Mouse (Mus musculus): ENCODE measurements at regions not wholly inside any gene's neighbourhood (a gene's known extent, or its start where the extent isn't known, plus 50 kb on each side); places are given as distances from the start of the nearest gene placed in this dataset.
A peak's percentile ranks its signal among the peaks of the same experiment; 100 is the strongest.

GRCm38 (mm10) chr12:98047765-98048164 lies 211.5 kb downstream of the Galc start:
- H3K9ac ChIP-seq (replicated peaks; ENCODE audit: low read length, poor library complexity, severe bottlenecking), result no peak overlapping the region
- no peak for DNase-seq (ENCODE audit: low spot score)
- no peak for ATAC-seq (ENCODE audit: low FRiP score)
- no peaks in the 10 kb centered on the region for H3K27me3 ChIP-seq (ENCODE audit: insufficient read depth, low read length)
- no peak overlapping the region for H3K27ac ChIP-seq (ENCODE audit: low read depth, low read length)
- TF ChIP-seq CTCF (IDR thresholded peaks at IDR 0.05), result no peak
- H3K4me2 ChIP-seq (ENCODE audit: low read depth, low read length, poor library complexity, severe bottlenecking), result no peak overlapping the region
- H3K9me3 ChIP-seq (ENCODE audit: low read length), result no peaks in the 10 kb centered on the region
- H3K4me1 ChIP-seq (ENCODE audit: insufficient read depth, low read length), result no peaks in the 10 kb centered on the region
- no peak overlapping the region for H3K4me3 ChIP-seq (ENCODE audit: low read depth, low read length)
- no peaks in the 10 kb centered on the region for H3K36me3 ChIP-seq (ENCODE audit: insufficient read depth, low read length)
- 83% methylated on average over 8 of the region's 8 CpGs for WGBS

- TF ChIP-seq CTCF (IDR thresholded peaks at IDR 0.05), result no peak
- no peak overlapping the region for H3K27ac ChIP-seq (ENCODE audit: low read depth, low read length)
- H3K36me3 ChIP-seq (ENCODE audit: insufficient read depth, low read length), result no peaks in the 10 kb centered on the region
- DNase-seq (ENCODE audit: low spot score) (no peak), ATAC-seq (ENCODE audit: low FRiP score) (no peak)
- H3K4me2 ChIP-seq (ENCODE audit: low read depth, low read length, poor library complexity, severe bottlenecking), result no peak overlapping the region
- no peaks in the 10 kb centered on the region for H3K9me3 ChIP-seq (ENCODE audit: low read length)
- H3K27me3 ChIP-seq (ENCODE audit: insufficient read depth, low read length), result no peaks in the 10 kb centered on the region
- no peak overlapping the region for H3K9ac ChIP-seq (replicated peaks; ENCODE audit: low read length, poor library complexity, severe bottlenecking)
- H3K4me3 ChIP-seq (ENCODE audit: low read depth, low read length), result no peak overlapping the region
- 38% methylated on average over 11 of the region's 11 CpGs for WGBS
- no peaks in the 10 kb centered on the region for H3K4me1 ChIP-seq (ENCODE audit: insufficient read depth, low read length)
Measured at GRCm38 (mm10) chr12:98046459-98047440, 212.5 kb downstream of the Galc start.

GRCm38 (mm10) chr12:98045784-98046458 lies 213.3 kb downstream of the Galc start:
- TF ChIP-seq CTCF (IDR thresholded peaks at IDR 0.05), result no peak
- ATAC-seq (ENCODE audit: low FRiP score), result no peak
- Histone ChIP-seq H3K4me1 (ENCODE audit: insufficient read depth, low read length) (no peaks in the 10 kb centered on the region), H3K36me3 (ENCODE audit: insufficient read depth, low read length) (no peaks in the 10 kb centered on the region), H3K4me3 (ENCODE audit: low read depth, low read length) (no peak overlapping the region), H3K27ac (ENCODE audit: low read depth, low read length) (no peak overlapping the region), H3K4me2 (ENCODE audit: low read depth, low read length, poor library complexity, severe bottlenecking) (no peak overlapping the region), H3K9ac (replicated peaks; ENCODE audit: low read length, poor library complexity, severe bottlenecking) (no peak overlapping the region), H3K27me3 (ENCODE audit: insufficient read depth, low read length) (no peaks in the 10 kb centered on the region), H3K9me3 (ENCODE audit: low read length) (no peaks in the 10 kb centered on the region)
- 54% methylated on average over 5 of the region's 5 CpGs for WGBS
- DNase-seq (ENCODE audit: low spot score), result no peak

- no peak overlapping the region for H3K9ac ChIP-seq (replicated peaks; ENCODE audit: low read length, poor library complexity, severe bottlenecking)
- 75% methylated on average over 5 of the region's 5 CpGs for WGBS
- no peaks in the 10 kb centered on the region for H3K27me3 ChIP-seq (ENCODE audit: insufficient read depth, low read length)
- H3K4me2 ChIP-seq (ENCODE audit: low read depth, low read length, poor library complexity, severe bottlenecking), result no peak overlapping the region
- ATAC-seq (ENCODE audit: low FRiP score), result no peak
- no peaks in the 10 kb centered on the region for H3K4me1 ChIP-seq (ENCODE audit: insufficient read depth, low read length)
- no peak overlapping the region for H3K4me3 ChIP-seq (ENCODE audit: low read depth, low read length)
- no peaks in the 10 kb centered on the region for H3K36me3 ChIP-seq (ENCODE audit: insufficient read depth, low read length)
- H3K27ac ChIP-seq (ENCODE audit: low read depth, low read length), result no peak overlapping the region
- DNase-seq (ENCODE audit: low spot score), result no peak
- TF ChIP-seq CTCF (IDR thresholded peaks at IDR 0.05), result no peak
- no peaks in the 10 kb centered on the region for H3K9me3 ChIP-seq (ENCODE audit: low read length)
Measured at GRCm38 (mm10) chr12:98043436-98043835, 215.8 kb downstream of the Galc start.

- no peak overlapping the region for H3K27ac ChIP-seq (ENCODE audit: low read depth, low read length)
Measured at GRCm38 (mm10) chr12:98039677-98040076, 219.6 kb downstream of the Galc start.

GRCm38 (mm10) chr12:98023655-98024054 lies 235.6 kb downstream of the Galc start:
- no peak for TF ChIP-seq CTCF (IDR thresholded peaks at IDR 0.05)
- Histone ChIP-seq H3K27me3 (ENCODE audit: insufficient read depth, low read length) (no peaks in the 10 kb centered on the region), H3K4me3 (ENCODE audit: low read depth, low read length) (no peak overlapping the region), H3K4me1 (ENCODE audit: insufficient read depth, low read length) (no peaks in the 10 kb centered on the region; the same call in 1 of the 2 replicates), H3K4me2 (ENCODE audit: low read depth, low read length, poor library complexity, severe bottlenecking) (no peak overlapping the region), H3K27ac (ENCODE audit: low read depth, low read length) (no peak overlapping the region), H3K9me3 (ENCODE audit: low read length) (no peaks in the 10 kb centered on the region), H3K9ac (replicated peaks; ENCODE audit: low read length, poor library complexity, severe bottlenecking) (no peak overlapping the region), H3K36me3 (ENCODE audit: insufficient read depth, low read length) (no peaks in the 10 kb centered on the region)
- DNase-seq (ENCODE audit: low spot score), result peak; percentile 30
- WGBS, result 22% methylated on average over 6 of the region's 6 CpGs
- ATAC-seq (ENCODE audit: low FRiP score), result no peak

More at GRCm38 (mm10) chr12:98039677-98040076, 219.6 kb downstream of the Galc start:
- DNase-seq (ENCODE audit: low spot score) (no peak), ATAC-seq (ENCODE audit: low FRiP score) (no peak)
- Histone ChIP-seq H3K27me3 (ENCODE audit: insufficient read depth, low read length) (no peaks in the 10 kb centered on the region), H3K4me2 (ENCODE audit: low read depth, low read length, poor library complexity, severe bottlenecking) (no peak overlapping the region), H3K9me3 (ENCODE audit: low read length) (no peaks in the 10 kb centered on the region), H3K4me1 (ENCODE audit: insufficient read depth, low read length) (no peaks in the 10 kb centered on the region), H3K9ac (replicated peaks; ENCODE audit: low read length, poor library complexity, severe bottlenecking) (no peak overlapping the region), H3K4me3 (ENCODE audit: low read depth, low read length) (no peak overlapping the region), H3K36me3 (ENCODE audit: insufficient read depth, low read length) (no peaks in the 10 kb centered on the region)
- no peak for TF ChIP-seq CTCF (IDR thresholded peaks at IDR 0.05)
- WGBS, result 90% methylated on average over 4 of the region's 4 CpGs
